Mouse (Mus musculus): Measurements from ENCODE around the gene Gas7.

- TF ChIP-seq POLR2A (IDR thresholded peaks at IDR 0.05; ENCODE audit: low read depth, low read length) (no peak), CTCF (conservative IDR thresholded peaks at IDR 0.05; ENCODE audit: insufficient read depth, insufficient read length, low read depth, low read length) (no peak)
Observed at GRCm38 (mm10) chr11:67588828-67589314, 133.6 kb downstream of the Gas7 start.
